Mouse (Mus musculus) ovary, postnatal 36 days (tissue): Measurements from ENCODE around the gene Slx4ip.

ENCODE experiments used
- DNase-seq: peaks from one replicate; pipeline ENCODE4 v3.0.0; 2022; ENCODE audit warnings: low spot score, mixed read lengths

The Slx4ip gene

DNA sequence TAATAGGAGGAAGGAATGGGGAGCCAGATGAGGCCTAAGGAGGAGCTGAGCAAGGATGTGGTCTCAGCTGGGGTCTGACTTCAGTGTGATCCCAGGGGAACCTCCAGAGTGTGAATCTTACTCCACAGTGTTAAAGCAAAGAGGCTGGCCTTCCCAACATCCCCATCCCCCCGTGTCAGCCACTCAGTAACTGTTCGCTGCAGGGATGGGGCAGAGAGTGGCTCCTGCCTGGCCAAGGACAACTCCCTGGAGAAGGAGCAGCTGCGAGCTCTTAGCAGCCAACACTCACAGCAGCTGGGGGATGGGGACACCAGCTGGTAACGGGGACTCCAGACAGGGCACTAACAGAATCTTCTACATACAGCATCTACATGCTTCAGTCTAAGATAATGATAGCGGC is 210.1 kb downstream of the Slx4ip start:
- DNase-seq: peak; percentile 35

DNA sequence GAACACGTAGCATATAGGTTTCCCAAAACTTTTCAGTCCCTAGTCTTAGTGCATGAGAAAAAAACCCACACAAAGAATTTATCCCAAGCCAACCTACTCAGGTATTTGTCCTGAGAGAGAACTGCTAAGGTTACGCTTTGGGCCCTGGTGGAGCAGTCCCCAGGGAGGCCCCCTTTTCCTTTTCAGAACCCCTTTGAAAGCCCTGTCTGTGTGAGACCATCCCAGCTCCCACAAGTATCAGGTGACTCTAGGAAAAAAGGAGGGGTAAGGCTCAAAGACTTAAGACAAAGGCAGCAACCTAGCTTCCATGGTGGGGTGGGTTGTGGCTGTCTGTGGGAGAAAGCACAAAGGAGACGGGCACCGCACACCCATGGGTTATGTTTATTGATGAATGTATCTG is 216.2 kb downstream of the Slx4ip start:
- no peak for DNase-seq

DNA sequence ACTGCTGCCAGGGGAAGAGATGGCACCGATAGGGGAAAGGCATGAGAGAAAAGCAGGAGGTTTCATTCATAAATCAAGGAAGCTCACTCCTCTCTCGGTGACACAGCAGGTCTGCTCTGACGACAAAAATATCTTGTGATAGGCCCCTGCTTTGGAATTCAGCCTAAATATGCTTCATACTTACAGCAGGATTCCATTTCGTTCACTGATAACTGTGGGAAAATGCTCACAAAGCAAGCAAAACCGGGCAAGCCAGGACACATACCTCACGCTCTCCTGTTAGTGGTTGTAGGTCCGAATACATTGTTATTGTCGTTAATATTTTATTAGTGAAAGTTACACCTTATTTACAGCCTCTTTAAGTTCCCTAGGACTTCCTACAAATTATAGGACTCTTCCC is 216.9 kb downstream of the Slx4ip start:
- DNase-seq: no peak

DNA sequence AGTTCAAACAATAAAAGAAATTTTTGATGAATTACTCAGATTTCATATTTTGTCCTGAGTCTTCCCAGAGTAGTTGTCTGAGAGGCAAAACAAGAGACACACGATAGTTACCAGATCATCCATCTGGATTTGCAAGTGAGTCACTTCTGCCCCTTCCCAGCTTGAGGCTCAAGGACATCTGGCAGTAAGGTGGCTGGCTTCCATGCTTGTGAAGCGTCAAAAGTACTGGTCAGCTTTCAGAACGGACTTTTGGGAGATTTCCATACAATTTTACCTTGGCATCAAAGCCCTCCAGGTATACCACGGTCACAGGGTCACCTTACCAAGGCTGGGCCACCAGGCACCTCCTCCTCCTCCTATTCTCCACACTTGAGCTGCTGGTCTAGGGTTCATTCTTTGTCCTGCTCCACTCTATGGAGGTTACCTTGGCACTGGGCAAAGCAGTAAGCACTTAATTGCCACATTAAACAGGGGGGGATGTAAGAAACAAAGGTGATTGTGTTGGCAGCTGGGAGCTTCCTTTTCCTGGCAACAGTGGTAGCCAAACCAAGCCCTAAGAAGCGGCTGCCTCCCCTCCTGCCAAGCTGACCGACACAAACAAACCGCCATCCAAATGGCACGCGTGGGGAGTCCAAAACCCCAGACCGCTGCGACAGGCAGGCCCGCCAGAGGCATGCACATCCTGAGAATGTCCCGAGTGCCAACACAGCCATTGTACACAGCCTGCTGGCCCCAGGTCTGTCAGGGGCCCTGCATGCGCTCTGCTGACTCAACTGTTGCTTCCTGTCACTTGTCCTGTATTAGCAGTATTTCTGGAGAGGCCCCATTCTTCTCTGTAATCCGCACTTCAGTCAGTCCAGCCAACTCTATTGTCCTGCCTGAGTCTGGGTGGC is 218.5 kb downstream of the Slx4ip start:
- DNase-seq: peak; percentile 29

DNA sequence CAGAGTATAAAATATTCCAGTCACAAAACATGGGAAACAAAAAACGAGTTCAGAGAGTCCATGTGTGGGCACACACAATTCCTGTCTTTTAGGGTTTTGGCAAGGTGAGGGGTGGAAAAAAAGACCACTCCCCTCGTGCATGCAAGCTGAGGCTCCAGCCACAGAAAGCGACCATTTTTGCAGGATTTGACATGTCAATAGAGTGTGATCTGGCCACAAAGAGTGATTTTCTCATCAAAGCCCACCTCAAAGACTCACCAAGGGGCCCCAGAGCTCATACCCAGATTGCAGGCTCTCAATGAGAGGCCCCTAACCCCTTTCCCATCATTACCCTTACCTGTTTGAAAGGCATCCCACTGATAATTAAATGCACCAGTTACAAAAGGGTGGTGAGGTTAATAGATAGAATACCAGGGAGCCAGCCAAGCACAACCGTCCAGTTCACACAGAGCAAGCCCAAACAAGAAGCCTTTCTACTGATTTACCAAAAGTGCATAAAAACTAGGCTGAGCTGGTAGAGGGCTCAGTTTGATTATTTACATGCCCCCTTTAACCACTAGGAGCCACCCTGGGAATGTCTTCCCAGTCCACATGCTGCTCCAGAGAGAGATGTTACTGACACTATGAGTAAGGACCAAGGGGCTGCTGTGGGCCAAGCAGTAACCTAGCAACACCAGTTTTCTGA is 219.3 kb downstream of the Slx4ip start:
- DNase-seq: no peak

DNA sequence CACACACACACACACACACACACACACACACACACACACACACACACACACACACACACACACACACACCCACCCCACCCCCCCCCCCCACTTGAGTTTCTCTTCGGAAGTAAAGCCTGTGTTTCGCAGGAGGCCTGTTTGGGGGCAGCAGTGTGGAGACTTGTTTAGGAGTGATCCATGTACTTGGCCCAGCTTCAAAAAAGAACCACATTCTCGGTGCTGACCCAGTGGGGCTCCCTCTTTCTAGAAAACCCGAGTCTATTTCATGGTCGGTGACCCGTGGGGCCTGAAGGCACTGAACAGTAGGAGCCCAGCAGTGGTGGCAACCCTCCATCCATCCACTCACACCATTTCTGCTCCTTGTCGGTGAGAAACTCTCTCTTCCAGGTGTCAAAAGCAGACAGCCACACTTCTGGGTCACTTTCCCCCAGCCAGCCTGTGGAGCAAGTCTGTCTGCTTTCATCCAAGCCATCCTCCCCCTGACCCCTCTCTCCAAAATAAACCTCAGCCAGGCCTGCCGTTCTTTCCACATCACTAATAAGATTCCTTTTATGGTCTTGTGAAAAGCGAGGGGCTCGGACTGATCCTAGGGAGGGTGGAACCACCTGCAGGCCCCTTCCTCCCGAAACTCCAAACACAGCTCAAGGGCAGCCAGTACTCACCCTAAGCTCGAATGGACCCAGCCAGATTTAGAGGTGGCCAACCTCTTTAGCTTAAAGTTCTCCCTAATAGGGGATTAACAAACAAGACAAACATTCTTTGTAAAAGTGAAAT is 222.5 kb downstream of the Slx4ip start:
- DNase-seq: peak; percentile 16

DNA sequence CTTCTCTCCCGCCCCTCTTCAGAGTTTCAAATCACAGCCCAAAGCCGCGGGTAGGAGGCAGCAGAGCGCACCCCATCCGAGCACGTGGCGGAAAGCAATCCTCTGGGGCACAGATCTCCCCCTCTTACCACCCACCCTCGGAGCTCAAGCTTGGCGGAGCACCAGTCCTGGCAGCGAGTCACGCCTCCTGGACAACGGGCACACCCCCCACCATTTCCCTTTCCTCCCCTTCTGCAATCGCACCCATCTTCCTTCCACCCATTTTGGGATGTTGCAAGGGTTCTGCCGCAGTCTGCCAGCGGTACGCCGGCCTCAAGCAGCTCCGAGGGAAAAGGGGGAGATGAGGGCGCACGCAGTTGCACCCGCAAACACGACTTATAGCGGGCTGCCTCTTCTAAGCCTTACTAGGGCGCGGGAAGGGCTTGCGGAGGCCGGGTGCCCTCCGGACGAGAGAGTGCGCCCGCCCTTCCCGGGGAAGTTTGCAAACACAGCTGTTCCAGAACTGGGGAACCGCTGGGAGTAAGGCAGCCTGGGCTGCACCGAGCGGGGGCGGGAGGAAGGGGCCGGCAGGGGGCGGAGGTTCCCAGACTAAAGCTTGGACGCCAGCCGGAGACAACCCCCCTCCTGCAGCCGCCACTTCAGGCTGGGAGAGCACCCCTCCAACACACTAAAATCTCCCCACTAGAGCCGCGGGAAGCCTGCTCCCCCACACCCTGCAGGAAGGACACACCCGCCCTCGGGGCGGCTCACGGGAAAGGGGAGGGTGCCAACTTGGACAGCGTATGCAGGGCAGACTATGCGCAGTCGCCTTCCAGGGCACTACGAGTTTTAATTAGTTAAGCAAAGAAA is 223.5 kb downstream of the Slx4ip start:
- peak; percentile 84 for DNase-seq

DNA sequence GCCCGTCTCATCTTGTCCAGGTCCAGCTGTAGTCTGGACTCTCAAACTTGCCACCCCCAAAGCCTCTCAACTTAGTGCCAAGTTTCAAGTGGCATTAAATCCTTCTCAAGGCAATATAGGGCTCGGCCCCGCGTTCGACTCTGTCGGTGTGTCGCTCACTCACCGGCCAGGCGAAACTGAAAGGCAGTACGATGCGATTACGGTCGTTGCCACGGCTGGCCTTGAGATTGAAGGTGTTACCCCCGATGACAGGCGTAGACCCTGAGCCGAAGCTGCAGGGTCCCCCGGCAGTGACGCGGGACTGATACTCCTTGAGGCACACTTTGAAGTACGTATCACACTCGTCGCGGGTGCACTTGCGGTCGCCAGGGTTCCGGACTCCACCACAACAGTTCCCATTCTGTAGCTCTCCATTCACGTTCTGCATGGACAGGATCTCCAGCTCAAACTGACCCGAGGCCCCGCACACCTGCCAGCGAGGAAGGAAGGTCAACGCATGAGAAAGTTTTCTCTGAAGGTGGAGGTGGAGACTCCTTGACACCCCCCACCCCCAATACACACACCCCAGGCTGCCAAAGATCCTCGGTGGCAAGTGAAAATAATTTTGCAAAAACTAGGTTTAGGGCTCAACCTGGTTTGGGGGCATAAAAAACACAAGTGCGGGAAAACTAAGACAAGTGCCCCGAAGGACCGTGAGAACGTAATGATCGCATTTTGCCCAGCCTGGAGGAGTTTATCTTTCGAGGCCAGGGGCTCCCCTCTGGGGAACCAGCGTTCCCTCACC is 224.4 kb downstream of the Slx4ip start:
- DNase-seq: peak; percentile 29

DNA sequence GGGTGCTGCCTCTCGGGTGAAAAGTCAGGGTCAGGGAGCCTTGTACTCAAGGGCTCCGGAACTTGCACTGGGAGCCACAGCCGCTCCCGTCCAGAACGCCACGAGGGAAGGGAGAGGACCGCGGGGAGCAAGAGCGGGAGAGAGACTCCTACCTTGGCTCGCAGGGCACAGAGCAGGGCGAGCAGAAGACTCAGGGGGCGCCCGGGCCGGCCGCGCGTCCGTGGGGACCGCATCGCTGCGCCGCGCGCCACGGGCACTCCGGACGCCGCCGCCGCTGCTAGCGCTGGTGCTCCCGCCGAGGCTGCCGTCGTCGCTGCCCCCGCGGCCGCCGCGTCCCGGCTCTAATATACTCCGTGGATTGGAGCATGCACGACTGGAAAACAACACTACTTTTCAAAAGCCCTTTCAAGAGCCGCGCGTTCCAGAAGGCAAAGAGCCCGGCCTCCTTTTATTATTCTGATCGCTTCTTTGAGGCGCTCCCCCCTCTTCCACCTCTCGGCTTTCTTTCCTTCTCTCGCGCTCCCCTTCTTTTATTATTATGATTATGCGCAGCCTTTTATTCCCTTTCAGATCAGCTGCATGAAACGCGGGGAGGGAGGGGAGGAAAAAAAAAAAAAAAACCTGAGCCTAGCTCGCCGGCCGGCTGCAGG is 225.1 kb downstream of the Slx4ip start, which contains the start of gene Jag1:
Jag1 (minus strand) TSS at position 620 of the 650 bp plus-strand sequence.
- DNase-seq: peak; percentile 52

DNA sequence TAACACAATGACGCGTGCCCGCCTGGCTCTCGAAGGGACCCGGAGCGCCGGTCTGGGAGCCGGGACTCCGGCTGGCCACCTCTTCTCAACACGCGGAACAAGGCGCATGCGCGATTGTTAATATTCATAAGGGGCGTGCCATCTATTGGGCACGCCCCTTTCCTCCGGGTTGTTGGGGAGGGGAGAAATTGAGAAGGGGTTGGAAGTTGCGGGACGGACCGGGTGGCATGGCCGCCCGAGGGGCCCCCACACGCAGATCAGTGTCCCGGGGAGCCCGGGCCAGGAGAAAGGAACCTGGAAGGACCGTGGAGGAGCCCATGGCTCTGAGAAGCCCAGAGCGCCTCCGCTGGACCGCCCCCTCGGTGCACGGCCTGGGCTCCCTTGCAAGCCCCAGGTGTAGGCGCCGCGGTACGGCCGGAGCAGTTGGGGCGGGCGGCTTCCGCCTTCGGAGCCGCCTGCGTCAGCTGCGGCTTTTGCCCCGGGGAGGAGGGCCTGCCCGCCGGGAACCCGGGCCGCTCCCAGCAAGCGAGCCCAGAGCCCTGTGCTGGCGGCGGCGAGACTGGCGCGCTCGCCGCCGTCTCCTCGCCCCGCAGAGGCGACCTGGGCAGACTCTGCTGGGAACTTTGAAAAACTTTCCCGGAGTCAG is 225.8 kb downstream of the Slx4ip start:
- peak; percentile 91 for DNase-seq

DNA sequence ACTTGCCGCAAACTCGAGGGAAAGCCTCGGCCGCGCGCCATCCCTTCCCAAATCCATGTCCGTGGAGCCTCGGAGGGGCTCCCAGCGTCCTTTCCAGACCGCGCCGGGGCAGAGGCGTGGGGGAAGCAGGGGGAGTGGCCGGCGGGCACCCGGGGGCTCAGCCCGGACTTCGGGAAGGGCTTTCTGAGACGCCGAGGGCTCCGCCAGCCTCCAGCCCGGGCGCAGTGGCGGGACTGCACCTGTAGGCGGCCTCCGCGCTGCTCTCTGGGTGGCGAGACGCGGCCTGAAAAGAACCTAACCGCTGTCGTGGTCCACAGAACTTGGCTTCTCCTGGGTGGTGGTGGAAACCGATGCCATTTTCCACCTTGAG is 226.3 kb downstream of the Slx4ip start:
- DNase-seq: peak; percentile 90
